Mouse (Mus musculus): Measurements from ENCODE around the gene Ergic1. TPM values are rescaled to one million over a fixed set of nuclear protein-coding genes. Genes with fewer than 3 reads are reported as not detected.

Gene Ergic1
- polyA plus RNA-seq, 1 experiment from 2014 or later: 134 TPM

DNA sequence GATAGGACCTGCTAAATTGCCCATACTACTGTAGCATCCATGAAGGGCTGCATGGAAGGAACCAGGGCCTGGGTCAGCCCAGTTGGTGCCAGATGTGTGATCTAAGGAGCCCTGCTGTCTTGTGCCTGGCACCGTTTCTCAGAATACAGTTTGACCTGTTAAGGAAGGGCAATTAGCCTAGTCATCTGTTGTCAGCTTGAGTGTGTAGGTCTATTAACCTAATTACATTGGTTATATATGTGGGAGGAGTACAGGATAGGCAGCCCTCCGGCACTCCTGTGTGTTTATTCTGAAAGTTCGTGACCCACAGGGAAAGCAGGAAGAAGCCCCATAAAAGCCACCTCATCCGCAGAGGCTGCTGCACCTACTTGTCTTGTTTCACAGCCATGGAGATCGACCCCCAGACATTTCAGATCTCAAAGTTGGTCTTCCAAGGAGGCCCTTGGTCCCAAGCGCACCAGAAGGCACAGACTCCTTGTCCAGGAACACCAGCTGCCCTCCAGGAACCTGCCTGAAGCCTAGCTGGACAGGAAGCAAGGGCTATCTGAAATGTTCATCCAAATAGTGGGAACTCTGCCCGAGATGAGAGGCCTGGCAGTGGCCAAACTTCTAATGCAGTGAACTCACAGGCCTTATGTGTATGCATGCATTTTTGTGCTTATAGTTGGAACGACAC is 6.0 kb downstream of the Ergic1 start:
- no peak for ATAC-seq
- Histone ChIP-seq H3K9me3 (replicated peaks; ENCODE audit: control insufficient read depth, low read length) (no peaks in the 10 kb centered on the region; the same call in 1 of the 2 replicates), H3K9ac (ENCODE audit: low read length) (no peak overlapping the region), H3K4me2 (ENCODE audit: low read length) (no peak overlapping the region), H3K4me3 (ENCODE audit: low read depth, low read length) (no peak overlapping the region), H3K27ac (ENCODE audit: low read depth, low read length) (no peak overlapping the region), H3K4me1 (ENCODE audit: control insufficient read depth, insufficient read depth, low read length) (peaks cover 10% of the 10 kb centered on the region), H3K27me3 (replicated peaks; ENCODE audit: control insufficient read depth, insufficient read depth, low read length) (no peaks in the 10 kb centered on the region), H3K36me3 (ENCODE audit: control insufficient read depth, insufficient read depth, low read length) (peaks cover 57% of the 10 kb centered on the region)
- WGBS: 86% methylated on average over 8 of the region's 8 CpGs
- DNase-seq (ENCODE audit: low spot score): no peak

DNA sequence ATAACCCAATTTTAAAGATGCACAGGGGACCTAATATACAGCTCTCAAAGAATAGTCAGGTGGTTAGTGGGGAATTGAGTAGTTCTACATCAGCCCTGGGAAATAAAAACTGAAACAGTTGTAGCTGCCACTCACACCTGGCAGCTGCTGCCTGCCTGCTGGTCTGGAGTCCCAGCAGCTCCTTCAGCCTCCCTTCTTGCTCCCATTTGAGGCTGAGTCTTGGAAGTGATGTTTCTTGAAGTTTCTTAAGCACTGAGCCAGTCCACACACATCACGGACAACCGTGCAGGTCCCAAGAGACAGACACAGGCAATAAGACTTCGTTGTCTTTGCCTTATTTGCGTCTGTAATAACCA is 6.5 kb downstream of the Ergic1 start:
- Histone ChIP-seq H3K27me3 (replicated peaks; ENCODE audit: control insufficient read depth, insufficient read depth, low read length) (no peaks in the 10 kb centered on the region), H3K4me2 (ENCODE audit: low read length) (no peak overlapping the region), H3K36me3 (ENCODE audit: control insufficient read depth, insufficient read depth, low read length) (peaks cover 57% of the 10 kb centered on the region), H3K27ac (ENCODE audit: low read depth, low read length) (no peak overlapping the region), H3K4me1 (ENCODE audit: control insufficient read depth, insufficient read depth, low read length) (peaks cover 5% of the 10 kb centered on the region), H3K4me3 (ENCODE audit: low read depth, low read length) (no peak overlapping the region), H3K9ac (ENCODE audit: low read length) (no peak overlapping the region), H3K9me3 (replicated peaks; ENCODE audit: control insufficient read depth, low read length) (no peaks in the 10 kb centered on the region; the same call in 1 of the 2 replicates)
- DNase-seq (ENCODE audit: low spot score): no peak
- ATAC-seq: no peak
- WGBS: 97% methylated on average over 4 of the region's 4 CpGs

DNA sequence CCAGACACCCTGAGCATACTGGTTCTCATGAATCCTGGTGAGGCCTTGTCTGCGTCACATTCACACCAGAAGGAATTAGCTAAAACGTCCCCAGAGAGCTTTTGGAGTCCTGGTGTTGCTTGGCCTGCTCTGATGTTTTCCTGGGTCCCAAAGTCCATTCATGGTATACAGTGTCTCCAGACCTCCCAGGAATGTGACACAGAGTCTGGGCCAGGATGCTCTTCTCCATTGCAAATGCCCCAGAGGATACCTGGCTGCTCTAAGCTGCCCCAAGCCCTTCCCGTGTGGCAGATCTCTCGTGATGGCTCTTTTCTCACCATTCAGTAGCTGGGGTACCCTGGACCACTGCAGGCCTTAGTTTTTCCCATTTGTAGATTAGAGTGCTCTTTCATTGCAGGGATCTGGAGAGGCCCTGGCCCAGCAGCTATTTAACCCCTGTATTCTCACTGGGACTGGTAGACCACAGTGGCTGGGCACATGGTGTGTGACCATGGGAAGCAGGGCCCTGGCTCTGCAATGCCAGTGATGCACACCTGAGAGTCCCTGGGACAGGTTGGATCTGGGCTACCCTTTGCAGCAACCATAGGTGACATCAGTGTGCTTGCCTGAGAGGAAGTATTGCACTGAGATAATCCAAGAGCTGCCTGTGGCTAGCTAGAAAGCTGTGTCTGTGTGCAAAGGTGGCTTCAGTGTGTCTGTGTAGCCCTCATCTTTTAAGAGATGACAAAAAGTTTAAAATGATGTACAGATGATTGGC is 8.5 kb downstream of the Ergic1 start:
- ATAC-seq (no peak), DNase-seq (ENCODE audit: low spot score) (no peak)
- Histone ChIP-seq H3K36me3 (ENCODE audit: control insufficient read depth, insufficient read depth, low read length) (peaks cover 48% of the 10 kb centered on the region), H3K4me2 (ENCODE audit: low read length) (no peak overlapping the region), H3K4me1 (ENCODE audit: control insufficient read depth, insufficient read depth, low read length) (no peaks in the 10 kb centered on the region), H3K4me3 (ENCODE audit: low read depth, low read length) (no peak overlapping the region), H3K27ac (ENCODE audit: low read depth, low read length) (no peak overlapping the region), H3K27me3 (replicated peaks; ENCODE audit: control insufficient read depth, insufficient read depth, low read length) (no peaks in the 10 kb centered on the region), H3K9me3 (replicated peaks; ENCODE audit: control insufficient read depth, low read length) (no peaks in the 10 kb centered on the region; the same call in 1 of the 2 replicates), H3K9ac (ENCODE audit: low read length) (no peak overlapping the region)
- WGBS: 91% methylated on average over 4 of the region's 4 CpGs

DNA sequence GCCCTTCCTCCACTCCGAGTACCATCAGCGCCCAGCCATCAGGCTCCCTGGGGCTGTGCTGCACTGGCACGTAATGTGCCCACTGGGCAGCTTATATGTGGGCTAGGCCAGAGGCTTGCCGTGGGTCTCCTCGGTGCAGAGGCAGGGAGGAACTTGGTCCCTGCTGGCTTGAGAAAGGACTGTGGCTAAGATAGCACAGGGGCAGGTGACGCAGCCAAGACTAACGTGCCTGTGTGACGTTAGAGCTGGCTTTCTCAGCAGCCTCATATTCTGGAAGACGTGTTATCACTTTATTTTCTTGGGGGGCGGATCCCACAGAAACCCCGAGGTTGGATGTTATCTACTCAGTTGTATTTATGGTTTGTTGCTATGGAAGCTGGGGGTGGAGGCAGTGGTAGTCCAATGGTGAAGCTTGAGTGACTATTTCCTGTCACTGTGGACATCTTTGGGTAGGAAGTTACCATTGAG is 9.4 kb downstream of the Ergic1 start:
- Histone ChIP-seq H3K4me3 (ENCODE audit: low read depth, low read length) (no peak overlapping the region), H3K9ac (ENCODE audit: low read length) (no peak overlapping the region), H3K27ac (ENCODE audit: low read depth, low read length) (no peak overlapping the region), H3K27me3 (replicated peaks; ENCODE audit: control insufficient read depth, insufficient read depth, low read length) (no peaks in the 10 kb centered on the region), H3K4me2 (ENCODE audit: low read length) (no peak overlapping the region), H3K36me3 (ENCODE audit: control insufficient read depth, insufficient read depth, low read length) (peaks cover 50% of the 10 kb centered on the region), H3K4me1 (ENCODE audit: control insufficient read depth, insufficient read depth, low read length) (no peaks in the 10 kb centered on the region), H3K9me3 (replicated peaks; ENCODE audit: control insufficient read depth, low read length) (no peaks in the 10 kb centered on the region; the same call in 1 of the 2 replicates)
- ATAC-seq: no peak
- WGBS: 92% methylated on average over 11 of the region's 11 CpGs
- DNase-seq (ENCODE audit: low spot score): no peak

DNA sequence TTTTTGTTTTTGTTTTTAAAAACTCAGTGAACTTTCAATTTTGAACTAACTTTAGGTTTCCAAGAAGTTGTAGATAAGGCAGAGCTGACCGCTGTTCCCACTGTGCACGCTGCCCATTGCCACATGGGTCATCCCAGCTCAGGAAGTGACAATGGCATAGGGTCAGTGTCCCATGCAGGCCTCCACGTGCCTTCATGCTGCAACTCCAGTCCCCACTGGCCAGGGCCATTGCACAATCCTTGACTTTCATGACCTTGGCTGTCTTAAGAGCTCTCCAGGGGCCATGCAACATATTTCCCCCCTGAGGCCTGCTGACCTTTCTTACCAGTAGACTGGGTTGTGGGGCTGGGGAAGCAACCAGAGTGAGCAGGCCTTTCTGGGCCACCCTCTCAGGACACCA is 10.1 kb downstream of the Ergic1 start:
- no peak overlapping the region for H3K9ac ChIP-seq (ENCODE audit: low read length)
- ATAC-seq (no peak), DNase-seq (ENCODE audit: low spot score) (no peak)
- WGBS: 93% methylated on average over 3 of the region's 3 CpGs
- H3K9me3 ChIP-seq (replicated peaks; ENCODE audit: control insufficient read depth, low read length): no peaks in the 10 kb centered on the region; the same call in 1 of the 2 replicates
- H3K4me1 ChIP-seq (ENCODE audit: control insufficient read depth, insufficient read depth, low read length): no peaks in the 10 kb centered on the region
- no peak overlapping the region for H3K27ac ChIP-seq (ENCODE audit: low read depth, low read length)
- no peak overlapping the region for H3K4me2 ChIP-seq (ENCODE audit: low read length)
- no peaks in the 10 kb centered on the region for H3K27me3 ChIP-seq (replicated peaks; ENCODE audit: control insufficient read depth, insufficient read depth, low read length)
- peaks cover 50% of the 10 kb centered on the region for H3K36me3 ChIP-seq (ENCODE audit: control insufficient read depth, insufficient read depth, low read length)
- H3K4me3 ChIP-seq (ENCODE audit: low read depth, low read length): no peak overlapping the region

DNA sequence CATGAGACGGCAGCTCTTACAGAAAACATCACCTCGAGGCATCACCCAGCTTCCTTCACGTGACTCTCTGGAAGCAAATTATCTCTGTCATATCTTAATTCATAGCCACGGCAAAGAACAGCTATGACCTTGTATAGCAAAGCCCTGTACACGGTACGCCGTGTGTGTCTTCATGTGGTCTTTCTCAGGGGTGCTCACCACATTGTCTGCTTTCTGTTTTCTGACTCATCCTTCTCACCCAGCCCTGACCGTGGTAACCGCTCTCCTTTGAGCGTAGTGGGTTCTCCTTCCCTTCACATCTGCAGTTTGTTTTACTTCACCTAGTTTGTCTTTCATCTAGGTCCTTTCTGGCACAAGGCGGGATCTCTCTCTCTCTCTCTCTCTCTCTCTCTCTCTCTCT is 11.0 kb downstream of the Ergic1 start:
- no peak overlapping the region for H3K4me2 ChIP-seq (ENCODE audit: low read length)
- H3K27me3 ChIP-seq (replicated peaks; ENCODE audit: control insufficient read depth, insufficient read depth, low read length): no peaks in the 10 kb centered on the region
- DNase-seq (ENCODE audit: low spot score) (no peak), ATAC-seq (no peak)
- WGBS: 96% methylated on average over 11 of the region's 11 CpGs
- no peak overlapping the region for H3K4me3 ChIP-seq (ENCODE audit: low read depth, low read length)
- peaks cover 47% of the 10 kb centered on the region for H3K36me3 ChIP-seq (ENCODE audit: control insufficient read depth, insufficient read depth, low read length)
- no peaks in the 10 kb centered on the region for H3K4me1 ChIP-seq (ENCODE audit: control insufficient read depth, insufficient read depth, low read length)
- no peaks in the 10 kb centered on the region for H3K9me3 ChIP-seq (replicated peaks; ENCODE audit: control insufficient read depth, low read length)
- no peak overlapping the region for H3K27ac ChIP-seq (ENCODE audit: low read depth, low read length)
- no peak overlapping the region for H3K9ac ChIP-seq (ENCODE audit: low read length)

DNA sequence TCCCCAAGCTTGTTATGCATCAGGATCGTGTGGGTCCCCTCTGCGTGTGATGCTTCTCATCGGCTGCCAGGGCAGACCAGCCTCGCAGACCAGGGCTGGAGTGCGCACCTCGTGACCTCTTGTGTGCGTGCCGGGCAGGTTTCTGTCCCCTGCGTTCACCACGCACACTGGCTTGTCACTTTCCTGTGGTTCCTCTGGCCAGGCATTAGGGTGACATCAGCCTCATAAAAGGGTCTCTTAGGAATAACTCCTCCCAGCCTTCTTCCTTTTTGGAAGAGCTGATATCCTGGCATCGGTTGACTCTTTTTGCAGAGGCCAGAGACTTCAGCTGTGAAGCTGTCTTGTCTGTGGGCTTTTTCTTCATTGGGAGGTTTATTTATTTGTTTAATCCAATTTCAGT is 12.8 kb downstream of the Ergic1 start:
- Histone ChIP-seq H3K4me1 (ENCODE audit: control insufficient read depth, insufficient read depth, low read length) (no peaks in the 10 kb centered on the region), H3K9ac (ENCODE audit: low read length) (no peak overlapping the region), H3K4me2 (ENCODE audit: low read length) (no peak overlapping the region), H3K9me3 (replicated peaks; ENCODE audit: control insufficient read depth, low read length) (no peaks in the 10 kb centered on the region), H3K27ac (ENCODE audit: low read depth, low read length) (no peak overlapping the region), H3K36me3 (ENCODE audit: control insufficient read depth, insufficient read depth, low read length) (peaks cover 41% of the 10 kb centered on the region), H3K27me3 (replicated peaks; ENCODE audit: control insufficient read depth, insufficient read depth, low read length) (no peaks in the 10 kb centered on the region), H3K4me3 (ENCODE audit: low read depth, low read length) (no peak overlapping the region)
- ATAC-seq (no peak), DNase-seq (ENCODE audit: low spot score) (no peak)
- WGBS: 92% methylated on average over 11 of the region's 11 CpGs

DNA sequence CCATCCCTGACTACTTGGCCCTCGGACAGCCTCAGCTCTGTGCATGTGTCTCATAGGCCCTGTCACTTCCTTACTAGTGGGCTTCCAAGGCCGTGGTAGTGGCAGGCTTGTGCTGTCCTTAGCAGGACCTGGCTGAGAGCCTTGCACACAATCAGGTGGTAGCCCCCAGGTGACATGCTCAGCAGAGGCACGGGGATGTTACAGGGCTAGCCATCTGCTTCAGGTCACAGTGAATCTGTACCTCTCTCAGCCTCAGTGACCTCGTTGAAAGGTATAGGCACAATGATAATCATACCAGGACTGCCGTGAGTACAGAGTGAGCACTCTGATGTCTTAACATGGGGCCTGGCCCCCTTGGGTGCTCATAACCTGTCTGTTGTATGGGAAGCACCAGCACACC is 13.4 kb downstream of the Ergic1 start:
- peaks cover 37% of the 10 kb centered on the region for H3K36me3 ChIP-seq (ENCODE audit: control insufficient read depth, insufficient read depth, low read length)
- 87% methylated on average over 5 of the region's 5 CpGs for WGBS
- no peak overlapping the region for H3K27ac ChIP-seq (ENCODE audit: low read depth, low read length)

More for the DNA sequence above, 13.4 kb downstream of the Ergic1 start:
- Histone ChIP-seq H3K4me2 (ENCODE audit: low read length) (no peak overlapping the region), H3K9ac (ENCODE audit: low read length) (no peak overlapping the region), H3K4me1 (ENCODE audit: control insufficient read depth, insufficient read depth, low read length) (no peaks in the 10 kb centered on the region), H3K27me3 (replicated peaks; ENCODE audit: control insufficient read depth, insufficient read depth, low read length) (no peaks in the 10 kb centered on the region), H3K9me3 (replicated peaks; ENCODE audit: control insufficient read depth, low read length) (no peaks in the 10 kb centered on the region), H3K4me3 (ENCODE audit: low read depth, low read length) (no peak overlapping the region)
- no peak for ATAC-seq
- no peak for DNase-seq (ENCODE audit: low spot score)
